Mouse (Mus musculus): ENCODE data around the gene Ang4.
"Not testable (repeated sequence)": the region's sequence is repeated elsewhere in the genome, so short reads cannot be mapped to it uniquely, and the experiment has no call there.

GRCm38 (mm10) chr14:51771378-51771777 lies 2.0 kb downstream of the Ang4 start:
- not testable (repeated sequence) for TF ChIP-seq CTCF (conservative IDR thresholded peaks at IDR 0.05; ENCODE audit: low read length); NANOG (IDR thresholded peaks at IDR 0.05; ENCODE audit: borderline replicate concordance, low read length); POU5F1 (IDR thresholded peaks at IDR 0.05; ENCODE audit: borderline replicate concordance, low read length)

Data from E14TG2a.4 (cell line).